Mouse (Mus musculus) testis, adult 2 months (tissue): Measurements from ENCODE around the gene Cox8b.

Experiments used
- CTCF ChIP-seq: fragments of 200-500 bp; IDR thresholded peaks from 2 replicates; pipeline ENCODE4 v1.5.1; 2012; ENCODE audit warnings: low read depth, mild to moderate bottlenecking, inconsistent platforms, low read length, moderate library complexity; ENCODE audit not compliant: control insufficient read depth, insufficient read depth, insufficient replicate concordance
- POLR2A ChIP-seq: fragments of 200-500 bp; IDR thresholded peaks from 2 replicates; pipeline ENCODE4 v1.6.1; 2012; ENCODE audit warnings: low read depth, mild to moderate bottlenecking, inconsistent platforms, low read length, moderate library complexity; ENCODE audit not compliant: control insufficient read depth

DNA sequence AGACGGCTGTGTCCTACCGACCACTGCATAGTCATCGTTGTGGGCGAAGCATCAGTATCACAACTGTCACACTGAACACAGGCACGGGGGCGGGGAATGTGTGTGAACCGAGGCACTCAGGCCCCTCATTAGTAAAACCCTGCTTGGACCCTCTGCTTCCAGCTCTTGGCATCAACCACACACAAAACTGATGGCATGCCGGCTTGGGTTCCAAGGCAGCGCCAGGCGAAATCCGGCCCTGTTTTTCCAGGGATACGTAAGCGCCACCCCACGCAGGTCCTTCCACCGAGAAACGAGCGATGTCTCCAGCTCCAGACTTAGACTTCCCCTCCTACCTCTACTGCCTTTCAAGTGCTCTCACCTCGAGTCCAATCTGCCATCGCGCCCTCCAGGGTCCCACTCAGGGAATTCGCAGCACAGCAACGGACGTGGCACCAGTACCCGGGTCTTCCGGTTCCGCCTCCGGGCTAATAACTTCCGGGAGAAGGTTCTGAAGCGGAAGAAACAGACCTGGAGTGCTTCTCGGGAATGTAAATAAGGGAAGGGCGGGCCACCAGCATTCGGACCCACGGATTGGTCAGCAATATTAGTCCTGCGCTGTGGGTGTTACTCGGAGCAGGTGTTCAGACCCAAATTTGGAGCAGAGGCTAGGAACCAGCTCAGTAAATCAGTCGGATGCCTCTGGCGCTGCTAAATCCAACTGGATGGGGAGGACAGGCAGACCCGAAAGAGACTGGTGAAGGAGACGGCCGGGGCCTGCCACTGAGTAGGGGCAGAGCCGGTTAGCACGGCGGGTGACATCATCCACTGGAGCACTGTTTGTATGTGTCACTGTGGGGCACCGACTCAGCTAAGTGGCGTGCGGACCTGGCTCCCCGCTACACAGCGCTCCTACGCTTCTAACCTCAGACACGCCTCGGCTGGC, 44.1 kb downstream of the Cox8b start, which contains the start of gene Gm45785:
- TF ChIP-seq CTCF, result no peak
- peak; percentile 54 for TF ChIP-seq POLR2A
